Mouse (Mus musculus): ENCODE data around the gene Olfr1286.

Olfr1286 gene

DNA sequence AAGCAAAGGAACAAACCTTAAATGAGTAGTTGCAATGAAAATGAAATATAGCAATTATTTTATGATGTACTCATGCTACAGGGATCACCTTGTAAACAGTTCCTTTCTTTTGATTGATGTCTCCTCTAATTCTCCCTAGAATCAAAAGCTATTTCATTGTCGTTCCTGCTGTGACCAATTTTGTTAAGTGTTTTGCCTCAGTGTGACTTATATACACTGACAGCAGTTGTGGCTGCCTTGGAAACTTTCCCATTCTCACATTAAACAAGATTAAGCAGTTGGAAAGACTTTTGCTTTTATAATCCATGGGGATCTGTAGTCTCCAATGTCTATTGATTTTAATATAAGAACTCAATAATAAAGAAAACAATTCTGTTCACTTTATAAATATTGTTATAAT lies at the start of gene Olfr1286:
Gene Olfr1286, minus strand, starts transcription at position 185 of the 400 bp plus-strand sequence.
- DNase-seq, result no peak

DNA sequence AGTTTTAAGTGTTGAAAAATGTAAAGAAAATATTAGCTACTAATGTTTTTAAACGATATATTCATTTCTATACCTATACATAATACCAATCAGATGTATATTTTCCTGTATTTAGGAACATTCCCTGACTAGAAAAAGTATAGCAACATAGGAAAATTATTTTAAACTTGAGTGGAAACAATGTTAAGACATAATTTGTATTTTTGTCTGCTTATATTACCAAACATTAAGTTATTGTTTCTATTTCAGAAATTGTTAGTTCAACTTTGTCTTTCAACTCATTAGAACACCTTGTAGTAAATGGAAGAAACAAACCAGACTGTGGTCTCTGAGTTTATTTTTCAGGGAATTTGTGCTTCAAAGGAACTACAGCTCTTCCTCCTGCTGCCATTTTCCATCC lies 25.9 kb upstream of the Olfr1286 start, which contains the start of gene Olfr1287:
Gene Olfr1287, plus strand, starts transcription at position 301 of the 400 bp plus-strand sequence.
- no peak for DNase-seq

DNA sequence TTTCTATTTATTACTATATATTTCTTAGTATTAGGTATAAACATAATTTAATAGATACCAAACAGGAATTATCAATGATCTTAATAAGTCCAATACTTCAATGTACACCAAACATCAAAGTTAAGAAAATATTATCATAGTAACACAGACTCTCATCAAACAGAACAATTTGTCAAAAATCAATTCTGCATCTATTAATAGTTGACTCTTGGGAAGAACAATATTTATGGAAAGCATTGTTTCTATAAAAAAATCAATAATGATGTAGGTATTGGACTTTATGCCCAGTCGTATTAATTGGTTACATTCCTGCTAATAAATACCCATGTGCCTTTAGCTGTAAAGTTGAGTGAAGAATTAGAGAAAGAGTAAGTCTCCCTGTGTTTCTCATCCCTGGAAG lies 47.7 kb downstream of the Olfr1286 start, which contains the start of gene Olfr1284:
Gene Olfr1284, plus strand, starts transcription at position 301 of the 400 bp plus-strand sequence.
- no peak for DNase-seq
